Mouse (Mus musculus): ENCODE measurements at regions not wholly inside any gene's neighbourhood (a gene's known extent, or its start where the extent isn't known, plus 50 kb on each side); places are given as distances from the start of the nearest gene placed in this dataset.

GRCm38 (mm10) chr10:18941908-18942307, 73.5 kb downstream of the Tnfaip3 start:
- WGBS, result 37% methylated on average over 7 of the region's 7 CpGs
- H3K4me1 ChIP-seq (ENCODE audit: control insufficient read depth, insufficient read depth, low read length), result peaks cover 3% of the 10 kb centered on the region
- no peak overlapping the region for H3K27ac ChIP-seq (ENCODE audit: control insufficient read depth, insufficient read depth, low read depth, low read length, poor library complexity)
- TF ChIP-seq POLR2A (IDR thresholded peaks at IDR 0.05; ENCODE audit: borderline replicate concordance, control insufficient read depth, low read depth, low read length), result no peak
- TF ChIP-seq CTCF (IDR thresholded peaks at IDR 0.05; ENCODE audit: control insufficient read depth, insufficient read depth, low read length), result no peak
- H3K4me3 ChIP-seq (replicated peaks; ENCODE audit: control insufficient read depth, low read depth, low read length), result no peak overlapping the region

- TF ChIP-seq POLR2A (IDR thresholded peaks at IDR 0.05; ENCODE audit: borderline replicate concordance, control insufficient read depth, low read depth, low read length), result no peak
- TF ChIP-seq CTCF (IDR thresholded peaks at IDR 0.05; ENCODE audit: control insufficient read depth, insufficient read depth, low read length), result no peak
- Histone ChIP-seq H3K4me1 (ENCODE audit: control insufficient read depth, insufficient read depth, low read length) (peaks cover 3% of the 10 kb centered on the region), H3K27ac (ENCODE audit: control insufficient read depth, insufficient read depth, low read depth, low read length, poor library complexity) (no peak overlapping the region), H3K4me3 (replicated peaks; ENCODE audit: control insufficient read depth, low read depth, low read length) (no peak overlapping the region)
- 13% methylated on average over 6 of the region's 6 CpGs for WGBS
These were observed 72.0 kb downstream of the Tnfaip3 start for GRCm38 (mm10) chr10:18943296-18944075.

GRCm38 (mm10) chr10:18946727-18947126, 68.7 kb downstream of the Tnfaip3 start:
- Histone ChIP-seq H3K4me1 (ENCODE audit: control insufficient read depth, insufficient read depth, low read length) (peaks cover 3% of the 10 kb centered on the region), H3K27ac (ENCODE audit: control insufficient read depth, insufficient read depth, low read depth, low read length, poor library complexity) (no peak overlapping the region), H3K4me3 (replicated peaks; ENCODE audit: control insufficient read depth, low read depth, low read length) (no peak overlapping the region)
- TF ChIP-seq CTCF (IDR thresholded peaks at IDR 0.05; ENCODE audit: control insufficient read depth, insufficient read depth, low read length) (no peak), POLR2A (IDR thresholded peaks at IDR 0.05; ENCODE audit: borderline replicate concordance, control insufficient read depth, low read depth, low read length) (no peak)

Measured in bone marrow, adult 2 months (tissue).